Mouse (Mus musculus) MEL (cell line): Measurements from ENCODE around the gene Ptger1. TPM values are rescaled to one million over a fixed set of nuclear protein-coding genes. Genes with fewer than 3 reads are reported as not detected.
A peak's percentile ranks its signal among the peaks of the same experiment; 100 is the strongest.

Source experiments
- DNase-seq: peaks from one replicate; pipeline ENCODE4 v3.0.0; 2011; ENCODE audit warnings: low read depth, low spot score
- H3K27ac ChIP-seq: 2 replicates; pipeline ENCODE4 v1.5.1; 2012; ENCODE audit warnings: low read depth, mild to moderate bottlenecking, control low read depth, low read length, moderate library complexity; ENCODE audit not compliant: control insufficient read depth
- H3K27me3 ChIP-seq, 2 experiments: fragments of 150-350 bp in 1 of 2; sonication (generic) in 1 of 2; 2 replicates each; pipeline ENCODE4 v1.6.1; 2012; ENCODE audit warnings: low read length in 2 of 2, mild to moderate bottlenecking in 2 of 2, improper control_type of control experiment in 1 of 2, moderate library complexity in 1 of 2; ENCODE audit not compliant: insufficient read depth in 2 of 2, control insufficient read depth in 1 of 2
- H3K36me3 ChIP-seq, 2 experiments: 2 replicates each; pipeline ENCODE4 v1.6.1; 2012 to 2014; ENCODE audit warnings: low read length in 2 of 2, improper control_type of control experiment in 1 of 2, inconsistent platforms in 1 of 2, mild to moderate bottlenecking in 1 of 2; ENCODE audit not compliant: insufficient read depth in 2 of 2, control insufficient read depth in 1 of 2
- H3K4me1 ChIP-seq, 2 experiments: fragments of 150-350 bp in 1 of 2; sonication (generic) in 1 of 2; 2 replicates each; pipeline ENCODE4 v1.6.1; 2012; ENCODE audit warnings: low read length in 2 of 2, improper control_type of control experiment in 1 of 2, mild to moderate bottlenecking in 1 of 2; ENCODE audit not compliant: insufficient read depth in 2 of 2, control insufficient read depth in 1 of 2
- H3K4me3 ChIP-seq, 2 experiments: fragments of 150-350 bp in 1 of 2; sonication (generic) in 1 of 2; 2 replicates each; pipeline ENCODE4 v1.5.1; 2012; ENCODE audit warnings: low read depth in 2 of 2, low read length in 2 of 2, mild to moderate bottlenecking in 2 of 2, moderate library complexity in 2 of 2, control low read depth in 1 of 2, improper control_type of control experiment in 1 of 2; ENCODE audit not compliant: control insufficient read depth in 1 of 2, insufficient read depth in 1 of 2
- H3K79me2 ChIP-seq: 2 replicates; pipeline ENCODE4 v1.6.1; 2012; ENCODE audit warnings: mild to moderate bottlenecking, low read length, moderate library complexity; ENCODE audit not compliant: control insufficient read depth, poor library complexity, insufficient read depth
- H3K9ac ChIP-seq: 2 replicates; pipeline ENCODE4 v1.6.1; 2012; ENCODE audit warnings: low read depth, mild to moderate bottlenecking, control low read depth, low read length, moderate library complexity; ENCODE audit not compliant: control insufficient read depth, poor library complexity, severe bottlenecking
- H3K9me3 ChIP-seq: fragments of 150-350 bp; sonication (generic); replicated peaks from 2 replicates; pipeline ENCODE4 v1.6.1; 2012; ENCODE audit warnings: mild to moderate bottlenecking, low read length, improper control_type of control experiment, moderate library complexity; ENCODE audit not compliant: insufficient read depth
- CHD1 ChIP-seq: IDR thresholded peaks from 2 replicates; pipeline ENCODE4 v1.6.1; 2012; ENCODE audit warnings: low read depth, mild to moderate bottlenecking, inconsistent platforms, low read length, improper control_type of control experiment
- E2F4 ChIP-seq: IDR thresholded peaks from 2 replicates; pipeline ENCODE4 v1.6.1; 2011; ENCODE audit warnings: low read depth, low read length, improper control_type of control experiment, borderline replicate concordance
- ELF1 ChIP-seq: IDR thresholded peaks from 2 replicates; pipeline ENCODE4 v1.6.1; 2014; ENCODE audit warnings: low read depth, mild to moderate bottlenecking, inconsistent platforms, low read length, improper control_type of control experiment, moderate library complexity
- GABPA ChIP-seq: IDR thresholded peaks from 2 replicates; pipeline ENCODE4 v1.6.1; 2012; ENCODE audit warnings: low read depth, mild to moderate bottlenecking, inconsistent platforms, low read length, improper control_type of control experiment, moderate library complexity
- GATA1 ChIP-seq: IDR thresholded peaks from 2 replicates; pipeline ENCODE4 v1.6.1; 2011; ENCODE audit warnings: low read depth, low read length, improper control_type of control experiment
- HCFC1 ChIP-seq: IDR thresholded peaks from 2 replicates; pipeline ENCODE4 v1.6.1; 2012; ENCODE audit warnings: low read depth, mild to moderate bottlenecking, inconsistent platforms, low read length, improper control_type of control experiment, moderate library complexity
- JUND ChIP-seq: IDR thresholded peaks from 2 replicates; pipeline ENCODE4 v1.6.1; 2011; ENCODE audit warnings: low read depth, mild to moderate bottlenecking, improper control_type of control experiment, low read length
- KAT2A ChIP-seq: conservative IDR thresholded peaks from 2 replicates; pipeline ENCODE4 v1.6.1; 2012; ENCODE audit warnings: low read depth, low read length, improper control_type of control experiment, inconsistent platforms
- MAFK ChIP-seq: IDR thresholded peaks from 2 replicates; pipeline ENCODE4 v1.6.1; 2011; ENCODE audit warnings: low read depth, mild to moderate bottlenecking, low read length, improper control_type of control experiment, borderline replicate concordance
- MAZ ChIP-seq: IDR thresholded peaks from 2 replicates; pipeline ENCODE4 v1.6.1; 2012; ENCODE audit warnings: low read depth, mild to moderate bottlenecking, inconsistent platforms, low read length, improper control_type of control experiment
- MXI1 ChIP-seq: IDR thresholded peaks from 2 replicates; pipeline ENCODE4 v1.6.1; 2011; ENCODE audit warnings: mild to moderate bottlenecking, low read depth, low read length, improper control_type of control experiment
- MYC ChIP-seq: IDR thresholded peaks from 2 replicates; pipeline ENCODE4 v1.6.1; 2011; ENCODE audit warnings: low read depth, mild to moderate bottlenecking, low read length, improper control_type of control experiment, moderate library complexity
- NELFE ChIP-seq: IDR thresholded peaks from 2 replicates; pipeline ENCODE4 v1.6.1; 2011; ENCODE audit warnings: low read depth, low read length, improper control_type of control experiment
- NRF1 ChIP-seq: IDR thresholded peaks from 2 replicates; pipeline ENCODE4 v1.6.1; 2014; ENCODE audit warnings: low read depth, mild to moderate bottlenecking, inconsistent platforms, low read length, improper control_type of control experiment, moderate library complexity; ENCODE audit not compliant: poor library complexity, insufficient read depth, severe bottlenecking
- POLR2A ChIP-seq, 2 experiments: IDR thresholded peaks; 2 replicates each; pipeline ENCODE4 v1.6.1; 2011 to 2012; ENCODE audit warnings: low read length in 2 of 2, mild to moderate bottlenecking in 2 of 2, control low read depth in 1 of 2, improper control_type of control experiment in 1 of 2, low read depth in 1 of 2, moderate library complexity in 1 of 2; ENCODE audit not compliant: control insufficient read depth in 1 of 2, insufficient read depth in 1 of 2, poor library complexity in 1 of 2
- POLR2AphosphoS2 ChIP-seq: IDR thresholded peaks from 2 replicates; pipeline ENCODE4 v1.6.1; 2011; ENCODE audit warnings: low read length, improper control_type of control experiment
- POLR2AphosphoS5 ChIP-seq: IDR thresholded peaks from 2 replicates; pipeline ENCODE4 v1.6.1; 2012; ENCODE audit warnings: low read depth, borderline replicate concordance, mild to moderate bottlenecking, inconsistent platforms, low read length, moderate library complexity, mixed read lengths
- TAL1 ChIP-seq: IDR thresholded peaks from 2 replicates; pipeline ENCODE4 v1.6.1; 2012; ENCODE audit warnings: mild to moderate bottlenecking, inconsistent platforms, low read length, moderate library complexity, mixed read lengths
- TBP ChIP-seq: IDR thresholded peaks from 2 replicates; pipeline ENCODE4 v1.8.0; 2011; ENCODE audit warnings: low read depth, low read length, improper control_type of control experiment
- TCF12 ChIP-seq: IDR thresholded peaks from 2 replicates; pipeline ENCODE4 v1.6.1; 2014; ENCODE audit warnings: low read depth, mild to moderate bottlenecking, inconsistent platforms, low read length, improper control_type of control experiment, moderate library complexity
- USF1 ChIP-seq: IDR thresholded peaks from 2 replicates; pipeline ENCODE4 v1.6.1; 2014; ENCODE audit warnings: low read depth, mild to moderate bottlenecking, inconsistent platforms, low read length, improper control_type of control experiment, moderate library complexity
- ZC3H11A ChIP-seq: IDR thresholded peaks from 2 replicates; pipeline ENCODE4 v1.6.1; 2012; ENCODE audit warnings: low read depth, mild to moderate bottlenecking, inconsistent platforms, low read length, improper control_type of control experiment
- ZKSCAN1 ChIP-seq: IDR thresholded peaks from 2 replicates; pipeline ENCODE4 v1.6.1; 2012; ENCODE audit warnings: low read depth, mild to moderate bottlenecking, inconsistent platforms, low read length, improper control_type of control experiment, moderate library complexity
- polyA plus RNA-seq, 2 experiments: library from polyadenylated mRNA; stranded (reverse) in 1 of 2; unstranded in 1 of 2; fragments of >175 nt in 1 of 2; fragments of >200 nt in 1 of 2; gene quantifications; 2 replicates each; pipeline versions ENCODE4 v1.2.1 to v1.2.4; 2012; ENCODE audit warnings: low replicate concordance in 2 of 2, low read depth in 1 of 2; ENCODE audit not compliant: insufficient read length in 2 of 2, insufficient read depth in 1 of 2, missing spikeins in 1 of 2
- total RNA-seq: library from RNA; depleted of rRNA; stranded (reverse); fragments of 300-350 nt; gene quantifications from 2 replicates; pipeline ENCODE4 v1.2.3, GENCODE M21; 2012

Gene Ptger1
- total and polyA plus RNA-seq, 3 experiments = 3.1 to 4.0 TPM; not detected in 1

- TF ChIP-seq ELF1 (peak; percentile 89), TCF12 (peak; percentile 27; the same call in 1 of the 2 replicates), E2F4 (no peak), GATA1 (peak; percentile 43; the same call in 1 of the 2 replicates)
These were observed 27.2 kb downstream of the Ptger1 start (continued) for GRCm38 (mm10) chr8:83693609-83694236.

- DNase-seq = no peak
- no peak overlapping the region for H3K4me3 ChIP-seq
- H3K79me2 ChIP-seq = peaks cover 39% of the 10 kb centered on the region
These were observed 28.1 kb downstream of the Ptger1 start for GRCm38 (mm10) chr8:83694369-83695160.

GRCm38 (mm10) chr8:83695351-83696106, 29.1 kb downstream of the Ptger1 start:
- no peaks in the 10 kb centered on the region for H3K9me3 ChIP-seq
- H3K27me3 ChIP-seq = no peaks in the 10 kb centered on the region
- no peak for DNase-seq
- no peak overlapping the region for H3K9ac ChIP-seq
- no peak overlapping the region for H3K27ac ChIP-seq
- H3K36me3 ChIP-seq = peaks cover 11 to 19% of the 10 kb centered on the region in 2 experiments
- H3K4me3 ChIP-seq = no peak overlapping the region
- peaks cover 8 to 38% of the 10 kb centered on the region in 2 experiments for H3K4me1 ChIP-seq
- no peak for TF ChIP-seq E2F4
- TF ChIP-seq CHD1 = no peak
- TF ChIP-seq KAT2A = no peak
- TF ChIP-seq USF1 = no peak
- TF ChIP-seq MXI1 = no peak
- no peak for TF ChIP-seq MYC
- TF ChIP-seq JUND = no peak
- TF ChIP-seq NELFE = no peak
- TF ChIP-seq TCF12 = no peak
- no peak for TF ChIP-seq TAL1
- no peak for TF ChIP-seq ELF1
- no peak for TF ChIP-seq ZKSCAN1
- peaks cover 39% of the 10 kb centered on the region for H3K79me2 ChIP-seq

More at GRCm38 (mm10) chr8:83694369-83695160, 28.1 kb downstream of the Ptger1 start:
- H3K27ac ChIP-seq = peak overlapping the region; percentile 34; the same call in 1 of the 2 replicates
- peaks cover 4 to 28% of the 10 kb centered on the region in 2 experiments for H3K4me1 ChIP-seq
- no peaks in the 10 kb centered on the region for H3K9me3 ChIP-seq
- TF ChIP-seq E2F4 (no peak), HCFC1 (no peak), MAFK (no peak), ZC3H11A (no peak), POLR2AphosphoS2 (no peak), MYC (no peak), POLR2AphosphoS5 (no peak), NRF1 (no peak), GABPA (no peak), TBP (no peak), MAZ (no peak), POLR2A (IDR thresholded peaks at IDR 0.05; ENCODE audit: control insufficient read depth in 1 of 2, insufficient read depth in 1 of 2, low read depth in 1 of 2, low read length in 2 of 2, poor library complexity in 1 of 2) (no peak)
- no peak overlapping the region for H3K9ac ChIP-seq
- H3K27me3 ChIP-seq = no peaks in the 10 kb centered on the region
- peaks cover 13 to 14% of the 10 kb centered on the region in 2 experiments for H3K36me3 ChIP-seq
